Mouse (Mus musculus) testis, adult 2 months (tissue): ENCODE data around the gene Lrfn2. TPM values are rescaled to one million over a fixed set of nuclear protein-coding genes. Genes with fewer than 3 reads are reported as not detected.

ENCODE experiments used
- H3K27ac ChIP-seq: fragments of 200-500 bp; 2 replicates; pipeline ENCODE4 v1.5.1; 2012; ENCODE audit warnings: low read depth, low read length; ENCODE audit not compliant: control insufficient read depth, insufficient read depth
- H3K27me3 ChIP-seq: fragments of 200-500 bp; 2 replicates; pipeline ENCODE4 v1.6.1; 2012; ENCODE audit warnings: mild to moderate bottlenecking, low read length, moderate library complexity; ENCODE audit not compliant: control insufficient read depth, insufficient read depth
- H3K36me3 ChIP-seq: fragments of 200-500 bp; 2 replicates; pipeline ENCODE4 v1.6.1; 2012; ENCODE audit warnings: mild to moderate bottlenecking, low read length; ENCODE audit not compliant: control insufficient read depth, insufficient read depth
- H3K4me1 ChIP-seq: fragments of 200-500 bp; 2 replicates; pipeline ENCODE4 v1.6.1; 2012; ENCODE audit warnings: low read length; ENCODE audit not compliant: control insufficient read depth, insufficient read depth
- H3K4me3 ChIP-seq: fragments of 200-500 bp; 2 replicates; pipeline ENCODE4 v1.5.1; 2012; ENCODE audit warnings: low read depth, mild to moderate bottlenecking, low read length, moderate library complexity, mixed read lengths; ENCODE audit not compliant: control insufficient read depth
- CTCF ChIP-seq: fragments of 200-500 bp; IDR thresholded peaks from 2 replicates; pipeline ENCODE4 v1.5.1; 2012; ENCODE audit warnings: low read depth, mild to moderate bottlenecking, inconsistent platforms, low read length, moderate library complexity; ENCODE audit not compliant: control insufficient read depth, insufficient read depth, insufficient replicate concordance
- POLR2A ChIP-seq: fragments of 200-500 bp; IDR thresholded peaks from 2 replicates; pipeline ENCODE4 v1.6.1; 2012; ENCODE audit warnings: low read depth, mild to moderate bottlenecking, inconsistent platforms, low read length, moderate library complexity; ENCODE audit not compliant: control insufficient read depth
- polyA plus RNA-seq: library from polyadenylated mRNA; depleted of rRNA; stranded (reverse); fragments of >200 nt; gene quantifications from 2 replicates; pipeline ENCODE4 v1.2.3, GENCODE M21; 2012

Gene Lrfn2
- polyA plus RNA-seq, 1 experiment: 0.04 TPM

DNA sequence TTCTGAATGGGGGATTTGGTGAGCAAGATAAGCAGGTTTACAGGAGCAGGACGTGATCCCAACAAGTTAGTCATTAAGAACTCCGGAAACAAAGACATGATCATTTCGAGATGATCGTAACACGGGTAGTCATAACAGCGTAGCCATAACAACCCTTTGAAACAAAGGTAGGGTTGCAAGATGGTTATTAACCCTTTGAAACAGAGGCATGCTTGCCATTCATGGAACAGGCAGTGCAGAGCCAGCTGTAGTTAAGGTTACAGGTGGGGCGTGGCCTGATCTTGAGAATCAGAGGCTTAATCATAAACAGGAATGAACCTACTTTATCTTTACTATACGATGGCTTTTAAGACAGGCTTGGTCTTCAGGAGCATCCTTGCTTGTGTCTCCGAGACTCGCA, 39.1 kb downstream of the Lrfn2 start:
- H3K36me3 ChIP-seq: no peaks in the 10 kb centered on the region
- no peaks in the 10 kb centered on the region for H3K27me3 ChIP-seq
- no peak for TF ChIP-seq CTCF
- no peak for TF ChIP-seq POLR2A
- H3K27ac ChIP-seq: no peak overlapping the region
- H3K4me1 ChIP-seq: no peaks in the 10 kb centered on the region
- no peak overlapping the region for H3K4me3 ChIP-seq

- no peak overlapping the region for H3K27ac ChIP-seq
- H3K27me3 ChIP-seq: no peaks in the 10 kb centered on the region
- no peak overlapping the region for H3K4me3 ChIP-seq
- TF ChIP-seq POLR2A (no peak), CTCF (no peak)
- no peaks in the 10 kb centered on the region for H3K36me3 ChIP-seq
- H3K4me1 ChIP-seq: no peaks in the 10 kb centered on the region
Measured at GRCm38 (mm10) chr17:48972866-48973265, 40.7 kb downstream of the Lrfn2 start.

GRCm38 (mm10) chr17:48973394-48973793, 41.2 kb downstream of the Lrfn2 start:
- Histone ChIP-seq H3K27ac (no peak overlapping the region), H3K4me1 (no peaks in the 10 kb centered on the region), H3K36me3 (no peaks in the 10 kb centered on the region), H3K4me3 (no peak overlapping the region), H3K27me3 (no peaks in the 10 kb centered on the region)
- TF ChIP-seq CTCF (no peak), POLR2A (no peak)

DNA sequence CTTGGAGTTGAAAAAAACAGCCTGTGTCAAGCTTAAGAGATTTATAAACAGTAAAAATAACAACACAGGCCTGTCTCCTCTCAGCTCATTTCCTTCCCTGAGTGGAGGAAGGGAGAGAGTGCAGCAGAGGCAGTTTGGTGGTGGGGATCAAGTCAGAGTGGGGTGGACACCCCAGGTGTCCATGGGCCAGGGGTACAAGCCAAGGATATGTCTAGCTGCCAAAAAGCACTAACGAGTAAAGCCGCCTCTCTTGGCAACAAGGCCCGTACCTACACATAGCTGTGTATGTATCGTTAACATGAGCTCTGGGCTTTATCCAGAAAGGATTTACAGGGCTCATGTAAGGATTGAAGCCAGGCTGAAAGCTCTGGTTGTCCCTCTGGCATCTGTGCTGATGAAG, 42.9 kb downstream of the Lrfn2 start:
- H3K27ac ChIP-seq: no peak overlapping the region
- no peak for TF ChIP-seq POLR2A
- no peak for TF ChIP-seq CTCF

GRCm38 (mm10) chr17:48976611-48977022, 44.4 kb downstream of the Lrfn2 start:
- H3K27me3 ChIP-seq: no peaks in the 10 kb centered on the region
- no peaks in the 10 kb centered on the region for H3K36me3 ChIP-seq
- TF ChIP-seq CTCF: no peak
- TF ChIP-seq POLR2A: no peak
- H3K4me1 ChIP-seq: no peaks in the 10 kb centered on the region
- no peak overlapping the region for H3K4me3 ChIP-seq
- H3K27ac ChIP-seq: no peak overlapping the region

More for the DNA sequence above, 42.9 kb downstream of the Lrfn2 start:
- Histone ChIP-seq H3K4me1 (no peaks in the 10 kb centered on the region), H3K4me3 (no peak overlapping the region), H3K36me3 (no peaks in the 10 kb centered on the region), H3K27me3 (no peaks in the 10 kb centered on the region)

DNA sequence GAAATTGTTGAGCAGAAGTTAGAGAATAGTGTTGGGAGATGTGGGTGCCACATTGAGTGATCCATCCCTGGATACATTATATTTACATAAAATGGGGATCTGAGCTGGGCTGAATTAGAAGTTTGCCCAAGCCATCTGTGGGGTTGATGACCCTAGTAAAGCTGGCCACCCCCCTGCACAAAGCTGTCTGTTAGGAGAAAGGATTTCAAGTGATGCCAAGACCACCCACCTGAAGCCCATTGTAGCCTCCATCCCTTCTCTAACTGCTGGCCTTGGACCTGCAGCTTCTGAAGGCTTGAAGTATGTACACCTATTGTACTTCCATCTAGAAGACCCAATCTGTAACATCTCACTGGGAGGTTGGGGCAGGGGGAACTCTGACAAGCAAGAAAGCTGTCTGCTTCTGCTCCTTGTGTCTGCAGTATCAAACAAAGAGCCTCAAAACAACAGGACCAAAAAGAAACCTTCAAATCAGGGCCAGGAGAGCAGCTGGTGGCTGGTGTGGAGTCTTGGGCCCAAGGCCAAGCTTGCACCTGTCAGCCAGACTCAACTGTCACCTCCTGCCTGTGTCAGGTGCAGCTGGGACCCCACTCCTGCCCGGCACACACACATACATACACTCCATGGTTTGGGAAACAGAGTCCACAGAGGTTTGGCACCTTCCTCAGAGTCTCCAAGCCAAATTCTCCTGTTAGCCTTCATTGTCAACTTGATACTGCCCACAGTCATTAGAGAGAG, 63.2 kb downstream of the Lrfn2 start:
- TF ChIP-seq POLR2A (no peak), CTCF (no peak)
- Histone ChIP-seq H3K36me3 (no peaks in the 10 kb centered on the region), H3K27ac (no peak overlapping the region)

DNA sequence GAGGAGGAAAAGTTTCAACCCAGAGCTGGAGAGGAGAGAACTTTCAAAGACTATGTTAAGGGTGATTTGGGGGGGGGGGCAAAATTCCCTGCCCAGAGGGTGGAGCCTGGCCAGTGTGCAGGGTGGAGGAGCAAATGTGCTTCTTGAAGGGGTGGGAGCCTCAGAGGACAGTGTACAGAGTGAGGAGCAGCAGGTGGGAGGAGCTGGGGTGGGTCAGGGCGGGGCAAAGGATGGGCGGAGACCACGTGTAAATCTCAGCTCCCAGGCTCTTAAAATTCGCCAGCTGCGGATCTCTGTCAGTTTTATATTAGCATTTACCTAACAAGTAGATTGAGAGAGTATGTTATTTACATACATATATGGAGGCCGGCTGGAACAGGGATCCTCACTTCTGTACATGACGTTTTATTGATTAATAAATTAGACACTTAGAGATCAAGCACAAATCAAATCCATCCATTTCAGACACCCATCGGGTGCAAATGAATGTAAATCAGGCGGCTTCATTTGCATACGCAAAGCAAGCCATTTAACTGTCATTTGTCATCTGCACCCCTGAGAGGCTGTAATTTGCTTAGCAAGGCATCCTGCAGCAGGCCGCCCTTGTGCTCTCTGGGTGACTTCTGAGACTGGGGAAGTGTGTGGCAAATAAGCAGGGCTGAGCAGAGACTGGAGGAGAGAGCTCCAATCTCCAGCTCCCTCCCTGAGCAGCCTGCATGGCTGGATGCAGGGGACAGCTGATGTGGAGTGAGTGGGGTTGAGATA, 67.5 kb downstream of the Lrfn2 start:
- Histone ChIP-seq H3K27ac (no peak overlapping the region), H3K4me3 (no peak overlapping the region), H3K27me3 (no peaks in the 10 kb centered on the region), H3K4me1 (no peaks in the 10 kb centered on the region), H3K36me3 (no peaks in the 10 kb centered on the region)
- TF ChIP-seq CTCF (no peak), POLR2A (no peak)

More for the DNA sequence above, 63.2 kb downstream of the Lrfn2 start:
- no peak overlapping the region for H3K4me3 ChIP-seq
- H3K27me3 ChIP-seq: no peaks in the 10 kb centered on the region
- no peaks in the 10 kb centered on the region for H3K4me1 ChIP-seq

GRCm38 (mm10) chr17:49009384-49010073, 77.3 kb downstream of the Lrfn2 start:
- H3K4me1 ChIP-seq: no peaks in the 10 kb centered on the region
- H3K36me3 ChIP-seq: no peaks in the 10 kb centered on the region
- H3K27me3 ChIP-seq: no peaks in the 10 kb centered on the region
- no peak overlapping the region for H3K4me3 ChIP-seq
- H3K27ac ChIP-seq: no peak overlapping the region
- TF ChIP-seq POLR2A (no peak), CTCF (no peak)
